Mouse (Mus musculus): ENCODE results near the gene Grid1.

Gene Grid1

GRCm38 (mm10) chr14:34908804-34909203, 88.9 kb downstream of the Grid1 start:
- DNase-seq (ENCODE audit: low read depth, low spot score), result no peak

GRCm38 (mm10) chr14:34916315-34916714, 96.4 kb downstream of the Grid1 start:
- DNase-seq (ENCODE audit: low read depth, low spot score), result no peak

GRCm38 (mm10) chr14:34917111-34917510, 97.2 kb downstream of the Grid1 start:
- DNase-seq (ENCODE audit: low read depth, low spot score), result no peak

GRCm38 (mm10) chr14:34919221-34919620, 99.3 kb downstream of the Grid1 start:
- DNase-seq (ENCODE audit: low read depth, low spot score), result no peak

GRCm38 (mm10) chr14:34921265-34921664, 101.4 kb downstream of the Grid1 start:
- DNase-seq (ENCODE audit: low read depth, low spot score), result no peak

- DNase-seq (ENCODE audit: low read depth, low spot score), result no peak
Measured at GRCm38 (mm10) chr14:34925021-34925420, 105.1 kb downstream of the Grid1 start.

GRCm38 (mm10) chr14:34930040-34930719, 110.3 kb downstream of the Grid1 start:
- DNase-seq (ENCODE audit: low read depth, low spot score), result no peak

- DNase-seq (ENCODE audit: low read depth, low spot score), result no peak
Measured at GRCm38 (mm10) chr14:34933197-34933596, 113.3 kb downstream of the Grid1 start.

- no peak for DNase-seq (ENCODE audit: low read depth, low spot score)
Measured at GRCm38 (mm10) chr14:34936192-34936770, 116.4 kb downstream of the Grid1 start.

- no peak for DNase-seq (ENCODE audit: low read depth, low spot score)
Measured at GRCm38 (mm10) chr14:34944390-34944979, 124.6 kb downstream of the Grid1 start.

- no peak for DNase-seq (ENCODE audit: low read depth, low spot score)
Measured at GRCm38 (mm10) chr14:34945471-34946313, 125.8 kb downstream of the Grid1 start.

- DNase-seq (ENCODE audit: low read depth, low spot score), result no peak
Measured at GRCm38 (mm10) chr14:34946314-34946583, 126.3 kb downstream of the Grid1 start.

- no peak for DNase-seq (ENCODE audit: low read depth, low spot score)
Measured at GRCm38 (mm10) chr14:34948249-34948648, 128.3 kb downstream of the Grid1 start.

- DNase-seq (ENCODE audit: low read depth, low spot score), result no peak
Measured at GRCm38 (mm10) chr14:34952311-34952710, 132.4 kb downstream of the Grid1 start.

GRCm38 (mm10) chr14:34953566-34953965, 133.7 kb downstream of the Grid1 start:
- DNase-seq (ENCODE audit: low read depth, low spot score), result no peak

GRCm38 (mm10) chr14:34955689-34956088, 135.8 kb downstream of the Grid1 start:
- DNase-seq (ENCODE audit: low read depth, low spot score), result no peak

GRCm38 (mm10) chr14:34960227-34960626, 140.3 kb downstream of the Grid1 start:
- DNase-seq (ENCODE audit: low read depth, low spot score), result no peak

- no peak for DNase-seq (ENCODE audit: low read depth, low spot score)
Measured at GRCm38 (mm10) chr14:34963616-34964168, 143.8 kb downstream of the Grid1 start.

- DNase-seq (ENCODE audit: low read depth, low spot score), result no peak
Measured at GRCm38 (mm10) chr14:34969102-34969819, 149.4 kb downstream of the Grid1 start.

- DNase-seq (ENCODE audit: low read depth, low spot score), result no peak
Measured at GRCm38 (mm10) chr14:34972930-34973329, 153.0 kb downstream of the Grid1 start.

- DNase-seq (ENCODE audit: low read depth, low spot score), result no peak
Measured at GRCm38 (mm10) chr14:34980756-34981155, 160.8 kb downstream of the Grid1 start.

Measured in A20 (cell line).